Mouse (Mus musculus) monocyte, adult 2 months (primary cell): ENCODE data around the gene Sdhb.

Source experiments
- DNase-seq, 2 experiments: peaks; one replicate each; pipeline ENCODE4 v3.0.0; 2022; ENCODE audit warnings: low spot score in 2 of 2, low read depth in 1 of 2

The Sdhb gene

DNA sequence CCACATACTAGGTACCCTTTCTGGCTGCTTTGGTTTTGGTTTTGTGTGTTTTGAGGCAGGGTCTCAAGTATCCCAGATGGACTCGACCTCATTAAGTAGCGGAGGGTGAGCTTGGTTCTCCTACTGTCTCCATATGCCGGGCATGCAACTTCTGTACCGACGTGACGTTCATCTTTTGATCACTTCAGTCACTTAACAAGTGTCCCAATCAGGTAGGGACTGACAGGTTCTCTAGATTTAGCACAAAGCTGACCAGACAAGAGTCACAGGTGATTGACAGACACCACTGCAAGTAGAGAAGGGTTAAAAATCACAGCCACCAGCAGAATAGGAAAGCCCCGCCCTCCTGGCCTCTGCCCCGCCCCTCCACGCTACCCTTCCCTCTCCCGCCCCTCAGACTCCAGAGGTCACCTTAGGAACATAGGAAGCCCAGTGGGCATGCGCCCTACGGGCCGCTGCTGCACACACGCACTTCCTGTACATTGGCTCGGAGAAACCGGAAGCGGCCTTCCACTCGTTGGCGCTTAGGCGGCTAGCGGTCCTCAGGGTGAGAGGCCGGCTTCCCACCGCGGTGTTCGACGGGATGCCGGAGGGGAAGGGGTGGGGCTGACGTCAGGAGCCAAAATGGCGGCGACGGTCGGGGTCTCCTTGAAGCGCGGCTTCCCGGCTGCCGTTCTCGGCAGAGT is at the start of gene Sdhb:
TSS of gene Sdhb (plus strand) at position 423 of the 686 bp plus-strand sequence.
- DNase-seq = peak; percentile 90 to 94

DNA sequence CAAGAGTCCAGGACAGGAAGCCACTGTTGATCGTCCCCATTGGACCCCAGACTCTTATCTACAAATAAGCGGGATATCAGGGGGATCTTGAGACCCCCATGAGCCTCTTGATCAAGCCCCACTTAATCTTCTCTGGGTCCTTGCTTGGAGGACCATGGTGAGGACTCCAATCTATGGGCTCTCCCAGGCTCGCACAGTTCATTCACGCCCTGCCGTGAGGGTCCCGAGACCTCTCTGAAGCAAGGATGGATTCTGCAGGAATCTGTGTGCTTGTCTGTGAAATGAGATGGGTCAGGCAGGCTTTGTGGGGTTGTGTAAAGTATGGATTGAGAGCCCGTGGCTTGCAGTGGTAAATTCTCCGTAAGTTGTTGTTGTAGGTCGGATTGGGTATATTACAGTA is 49.6 kb upstream of the Sdhb start:
- DNase-seq = no peak

DNA sequence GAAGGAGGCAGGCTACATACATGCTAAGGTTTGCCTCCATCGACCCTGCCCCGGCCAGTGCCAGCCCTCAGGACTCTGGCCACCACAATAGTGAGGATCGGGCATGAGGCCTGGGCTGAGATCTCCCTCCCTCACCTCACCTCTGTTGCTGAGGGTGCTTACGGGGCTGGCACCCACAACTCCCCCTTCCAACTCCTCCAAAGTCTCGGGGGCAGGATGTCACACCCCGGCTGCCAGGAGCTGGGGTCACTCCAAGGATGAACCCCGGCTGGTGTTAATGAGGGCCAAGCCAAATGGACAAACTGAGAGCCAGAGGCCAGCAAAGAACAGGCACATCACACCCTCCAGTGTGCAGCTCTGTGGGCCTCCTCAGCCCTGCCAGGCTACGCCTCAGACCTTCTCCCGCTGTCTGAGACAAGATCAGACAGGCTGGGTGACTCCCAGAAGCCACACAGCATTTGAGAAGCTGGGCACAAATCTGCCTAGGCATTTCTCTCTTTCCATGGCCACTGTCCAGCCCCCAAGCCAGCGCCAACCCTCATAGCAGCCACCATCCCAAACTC is 48.7 kb upstream of the Sdhb start:
- DNase-seq = no peak

DNA sequence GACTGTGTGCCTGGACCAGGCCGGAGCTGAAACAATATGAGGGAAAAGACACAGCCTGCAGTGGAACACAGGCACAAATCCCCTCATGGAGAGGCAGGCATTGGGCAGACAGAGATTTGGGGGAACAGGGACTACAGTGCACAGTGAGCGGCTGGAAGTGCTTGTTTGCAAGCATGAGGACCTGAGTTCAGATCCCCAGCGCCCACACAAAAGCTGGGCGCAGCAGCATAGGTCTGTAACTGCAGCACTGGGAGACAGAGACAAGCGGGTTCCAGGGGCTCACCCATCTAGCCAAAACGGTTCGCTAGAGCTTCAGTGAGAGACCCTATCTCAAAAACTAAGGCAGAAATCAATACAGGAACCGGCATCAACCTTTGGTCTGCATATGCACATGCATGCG is 47.4 kb upstream of the Sdhb start:
- no peak for DNase-seq

DNA sequence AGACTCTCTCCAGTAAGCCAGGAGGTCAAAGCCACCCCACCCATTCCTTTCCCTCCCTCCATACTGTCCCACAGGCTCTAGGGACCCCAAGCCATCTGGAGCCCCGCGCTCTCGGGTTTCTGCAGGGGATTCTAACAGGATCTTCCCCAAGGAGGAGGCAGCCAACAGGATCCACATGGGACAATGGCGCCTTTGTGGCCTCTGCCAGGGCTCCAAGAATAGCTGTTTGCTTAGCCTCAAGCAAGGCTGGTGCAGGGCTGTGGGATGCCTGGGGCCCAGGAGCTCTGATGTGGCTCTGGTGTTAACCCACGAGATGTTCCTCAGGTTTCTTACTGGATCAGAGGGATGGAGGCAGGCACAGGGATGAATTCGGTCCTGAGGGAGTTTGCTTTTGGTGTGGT is 46.3 kb upstream of the Sdhb start:
- DNase-seq = no peak

DNA sequence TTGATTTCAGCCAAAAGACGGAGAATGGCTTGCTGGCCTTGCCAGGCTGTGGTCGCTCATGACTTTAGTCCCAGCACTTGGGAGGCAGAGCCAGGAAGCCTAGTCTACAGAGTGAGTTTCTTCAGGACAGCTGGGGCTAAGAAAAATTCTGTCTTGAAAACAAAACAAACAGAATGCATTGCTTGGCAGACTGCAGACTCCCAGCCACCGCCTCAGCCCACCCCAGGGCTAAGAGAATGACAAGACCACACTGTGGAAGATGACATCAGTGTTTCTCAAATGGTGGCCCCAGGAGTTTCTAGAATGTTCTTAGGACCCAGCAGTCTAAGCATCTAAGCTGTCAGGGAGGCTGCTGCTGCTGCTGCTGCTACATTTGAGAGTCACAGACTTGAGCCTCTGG is 45.8 kb upstream of the Sdhb start:
- no peak for DNase-seq

DNA sequence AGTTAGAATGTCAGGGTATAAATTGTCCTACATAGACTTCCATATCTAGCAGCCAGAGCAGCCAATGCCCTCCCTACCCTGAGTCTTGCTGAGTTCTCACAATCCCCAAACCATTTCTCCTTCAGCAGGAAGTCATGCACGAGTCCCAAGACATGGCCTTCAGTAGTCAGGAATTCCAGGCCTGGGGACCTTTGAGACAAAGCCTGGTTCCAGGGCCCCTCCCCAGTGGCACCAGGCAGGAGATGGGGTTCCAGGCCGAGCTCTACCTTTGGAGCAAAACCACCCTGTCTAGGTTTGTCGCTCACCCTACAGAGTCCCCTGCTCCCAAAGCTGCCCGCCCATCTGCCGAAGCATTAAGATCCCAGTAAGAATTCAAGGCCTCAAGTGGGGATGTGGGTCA is 44.7 kb upstream of the Sdhb start:
- DNase-seq = no peak

DNA sequence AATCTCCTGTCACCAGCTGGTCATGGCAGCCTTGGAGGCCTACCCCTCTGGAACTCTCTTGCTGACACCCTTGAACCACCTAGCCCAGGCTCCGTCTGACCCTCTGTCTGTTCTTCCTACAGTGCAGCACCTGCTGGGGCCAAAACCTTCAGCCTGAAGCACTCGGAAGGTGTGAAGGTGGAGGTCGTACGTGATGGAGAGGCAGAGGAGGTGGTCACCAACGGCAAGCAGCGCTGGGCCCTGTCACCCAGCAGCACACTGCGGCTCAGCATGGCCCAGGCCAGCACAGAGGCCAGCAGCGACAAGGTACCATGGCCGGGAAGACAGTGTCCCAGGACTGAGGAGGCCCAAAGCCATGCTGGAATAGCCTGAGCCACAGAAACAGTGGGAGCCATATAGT is 43.6 kb upstream of the Sdhb start:
- DNase-seq = no peak

DNA sequence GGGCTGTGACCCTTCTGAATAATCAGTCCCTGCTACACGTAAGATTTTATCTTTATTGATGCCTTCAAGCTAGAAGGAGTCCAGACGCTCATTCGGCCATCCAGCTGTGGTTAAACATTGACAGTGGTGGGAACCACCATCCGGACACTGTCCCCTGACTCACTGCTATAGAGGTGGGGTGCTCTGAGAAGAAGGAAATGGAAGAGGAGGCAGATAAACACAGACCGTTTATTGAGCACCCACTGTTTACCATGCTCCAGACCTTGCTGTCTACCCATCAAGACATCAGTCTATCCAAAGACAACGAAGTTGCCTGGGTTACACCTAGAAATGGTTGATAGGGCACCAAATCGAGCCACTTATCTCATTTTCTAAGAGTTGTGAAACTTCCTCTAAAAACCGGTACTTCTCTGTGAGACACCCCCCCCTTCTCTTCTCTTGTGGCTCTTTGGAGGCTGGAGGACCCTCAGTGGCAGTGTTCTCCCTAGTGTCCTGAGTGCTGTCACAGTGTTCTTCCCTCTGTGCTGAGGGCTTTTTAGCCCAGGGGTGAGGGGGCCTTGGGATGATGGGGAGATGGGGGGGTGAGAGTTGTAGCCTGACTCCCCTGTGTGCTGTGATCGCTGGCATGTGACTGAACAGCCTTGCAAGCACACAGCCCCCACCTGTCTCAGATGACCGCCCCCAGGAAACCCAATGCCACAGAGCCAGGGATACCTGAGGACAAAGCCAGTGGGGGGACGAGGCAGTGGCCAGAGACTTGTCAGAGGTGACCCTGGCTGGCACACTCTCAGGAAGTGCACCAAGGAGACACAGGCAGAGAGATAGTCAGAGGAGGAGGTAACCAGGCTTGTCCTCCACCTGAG is 40.8 kb upstream of the Sdhb start:
- DNase-seq = no peak

DNA sequence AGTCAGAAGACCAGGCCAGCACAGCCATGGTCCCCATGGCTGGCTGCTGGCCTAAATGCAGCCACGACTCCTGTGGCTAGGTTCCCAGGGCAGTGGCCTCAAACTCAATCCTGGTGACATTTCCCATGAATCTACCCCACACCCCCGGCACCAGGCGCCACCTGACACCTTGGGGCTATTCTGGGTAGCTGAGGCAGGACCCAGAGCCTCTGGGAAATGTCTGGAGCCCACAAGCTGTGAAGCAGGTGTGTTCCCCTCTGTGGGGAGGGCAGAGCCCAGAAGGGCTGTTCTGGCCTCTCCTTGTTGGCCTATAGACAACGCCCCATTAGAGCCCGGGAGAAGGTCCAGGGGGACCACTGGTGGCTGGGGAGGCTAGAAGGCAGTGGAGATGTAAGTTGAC is 38.5 kb upstream of the Sdhb start:
- DNase-seq = no peak

DNA sequence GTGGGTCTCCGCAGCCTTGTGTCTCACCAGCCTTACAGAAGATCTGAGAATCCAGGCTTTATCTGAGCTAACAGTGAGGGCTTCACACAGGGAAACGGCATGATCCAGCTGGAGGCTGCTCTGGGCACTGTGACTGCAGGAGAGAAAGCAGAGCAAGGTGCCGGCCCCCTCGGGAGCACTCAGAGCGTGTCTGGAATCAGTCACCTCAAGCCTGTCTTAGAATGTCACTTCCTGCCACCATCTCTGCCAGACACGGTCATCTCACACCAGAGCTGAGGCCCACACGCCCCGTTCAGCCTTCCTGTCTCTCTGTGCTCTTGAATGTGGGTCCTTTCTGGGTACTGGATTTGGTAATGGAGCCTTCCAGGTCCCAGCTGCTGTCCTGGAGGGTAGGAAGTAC is 35.4 kb upstream of the Sdhb start:
- DNase-seq = no peak

DNA sequence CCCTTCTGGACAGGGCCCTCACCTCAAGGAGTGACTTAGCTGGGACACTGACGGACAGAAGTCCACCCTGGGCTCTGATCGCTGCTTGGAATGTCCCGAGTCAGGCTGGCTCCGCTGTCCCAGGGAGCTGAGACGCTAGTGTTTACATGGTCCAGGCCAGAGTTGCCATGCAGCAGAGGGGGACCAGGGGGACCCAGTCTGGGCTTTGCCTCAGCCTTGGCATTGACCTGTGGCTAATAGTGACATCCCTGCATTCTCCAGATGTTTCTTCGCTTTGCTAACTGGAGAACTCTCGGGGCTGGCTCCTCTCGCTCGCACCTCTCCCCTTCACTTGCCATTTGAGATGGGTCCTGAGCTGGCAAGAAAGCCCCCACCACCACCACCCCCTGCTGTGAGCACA is 32.7 kb upstream of the Sdhb start:
- no peak for DNase-seq

DNA sequence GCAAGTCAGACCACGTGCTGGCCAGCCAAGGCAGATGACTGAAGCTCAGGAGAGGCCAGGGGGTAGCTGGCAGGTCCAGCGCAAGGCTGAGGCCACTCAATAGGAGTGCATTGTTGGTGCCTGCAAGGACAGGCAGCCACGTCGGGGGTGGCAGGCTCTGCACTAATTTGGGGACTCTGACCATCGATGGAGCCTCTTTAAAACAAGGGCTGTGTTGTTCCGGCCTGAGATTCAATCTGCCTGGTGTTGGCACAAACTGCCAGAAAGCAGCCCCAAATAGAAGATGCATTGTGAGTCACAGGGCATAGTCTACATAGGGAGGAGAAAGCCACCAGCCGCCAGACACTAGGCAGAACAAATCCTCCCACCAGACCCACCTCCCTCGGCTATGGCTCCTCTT is 31.3 kb upstream of the Sdhb start:
- DNase-seq = no peak

DNA sequence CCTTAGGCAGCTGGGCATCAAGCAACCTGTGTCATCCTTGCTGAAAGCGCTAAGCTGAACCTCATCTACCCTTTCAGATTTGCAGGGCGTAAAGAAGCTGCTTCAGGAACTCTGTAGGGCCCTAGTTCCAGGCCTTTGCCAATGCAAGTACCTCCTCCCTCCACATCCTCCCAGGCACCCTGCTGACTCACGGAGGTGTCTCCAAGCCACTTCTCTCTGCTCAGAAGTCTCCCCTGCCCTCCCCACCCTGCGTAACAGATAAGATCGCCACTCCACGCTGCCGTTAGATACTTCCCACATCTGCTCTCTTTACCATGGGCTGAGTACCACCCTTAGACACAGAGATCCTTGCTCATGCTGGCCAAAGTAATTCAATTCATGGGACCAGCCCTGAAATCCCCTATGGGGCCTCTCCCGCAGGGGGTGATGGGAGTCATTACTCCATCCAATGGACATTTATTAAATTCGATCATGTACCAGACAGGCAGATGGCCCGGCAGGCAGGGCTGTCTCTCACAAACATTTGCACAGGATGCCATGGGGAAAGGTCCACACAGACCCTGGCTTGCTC is 30.0 kb upstream of the Sdhb start:
- no peak for DNase-seq

DNA sequence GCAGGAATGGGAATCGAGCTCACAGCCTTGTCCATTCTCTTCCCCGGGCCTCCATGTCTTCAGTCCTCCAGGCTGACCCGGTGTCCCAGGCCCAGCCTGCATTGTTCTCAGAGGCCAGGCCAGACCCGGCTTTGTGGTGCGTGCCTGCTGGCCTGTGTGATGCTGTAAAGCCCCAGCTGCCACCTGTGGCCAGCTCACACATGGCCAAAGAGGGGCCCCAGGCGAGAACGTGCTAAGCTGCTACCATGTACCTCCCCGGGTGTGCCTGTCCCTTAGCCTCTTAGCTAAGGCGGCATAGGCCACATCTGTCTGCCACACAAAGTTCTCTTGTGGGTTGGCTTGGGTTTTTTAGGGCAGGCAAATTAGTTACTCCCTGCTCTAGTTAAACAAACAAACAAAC is 25.4 kb upstream of the Sdhb start:
- no peak for DNase-seq

DNA sequence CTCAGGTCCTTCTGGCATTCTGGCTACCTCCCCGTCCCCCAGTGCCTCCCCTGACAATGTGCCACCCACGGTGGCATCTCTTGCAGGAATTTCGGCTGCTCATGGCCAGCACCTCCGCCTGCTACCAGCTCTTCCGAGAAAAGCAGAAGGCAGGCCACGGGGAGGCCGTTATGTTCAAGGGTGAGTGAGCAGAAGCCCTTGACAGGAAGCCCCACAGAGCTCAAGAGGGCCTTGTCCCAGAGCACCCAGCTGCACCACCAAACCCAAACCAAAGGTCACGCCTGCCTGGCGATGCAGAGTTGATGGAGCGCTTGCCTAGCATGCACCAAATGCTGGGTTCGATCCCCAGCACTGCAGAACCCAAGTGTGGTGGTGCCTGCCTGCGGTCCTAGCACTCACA is 16.6 kb upstream of the Sdhb start:
- no peak for DNase-seq

DNA sequence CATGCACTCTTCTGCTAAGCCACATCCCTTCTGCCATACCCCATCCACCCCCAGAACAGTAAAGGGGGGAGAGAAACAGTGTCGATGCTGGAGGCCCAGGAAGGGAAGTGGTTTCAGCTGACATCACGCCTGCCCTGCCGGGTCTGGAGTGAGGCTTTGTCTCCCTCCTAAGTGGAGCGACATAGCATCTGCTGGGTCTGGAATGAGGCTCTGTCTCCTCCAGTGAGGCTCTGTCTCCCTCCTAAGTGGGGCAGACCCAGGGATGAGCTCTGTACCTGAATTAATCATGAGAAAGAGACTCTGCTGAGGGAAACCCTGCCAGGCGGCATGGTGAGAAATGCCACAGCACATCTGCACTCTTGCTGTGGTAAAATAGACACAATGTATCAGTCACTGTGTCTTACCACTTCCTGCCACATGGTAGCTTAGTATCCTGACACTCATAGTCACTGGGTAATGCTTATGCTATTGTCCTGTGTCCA is 16.0 kb upstream of the Sdhb start:
- DNase-seq = peak in 1 of 2 experiments; percentile 42

DNA sequence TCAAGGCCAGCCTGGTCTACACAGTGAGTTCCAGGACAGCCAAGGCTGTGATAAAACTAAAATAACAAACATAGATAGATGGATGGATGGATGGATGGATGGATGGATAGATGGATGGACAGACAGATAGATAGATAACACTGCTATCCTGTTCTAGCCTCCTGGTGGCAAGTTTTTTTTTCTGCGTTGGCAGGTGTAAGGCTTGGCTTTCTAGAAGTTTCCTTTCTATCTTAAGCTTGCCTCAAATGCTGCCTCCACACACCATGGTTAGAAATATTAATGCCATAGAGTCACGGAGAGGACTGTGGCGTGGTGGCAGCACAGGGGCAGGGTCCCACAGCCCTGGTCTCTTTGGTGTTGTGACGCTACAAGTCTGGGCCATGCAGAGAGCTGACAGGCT is 15.4 kb upstream of the Sdhb start:
- no peak for DNase-seq

DNA sequence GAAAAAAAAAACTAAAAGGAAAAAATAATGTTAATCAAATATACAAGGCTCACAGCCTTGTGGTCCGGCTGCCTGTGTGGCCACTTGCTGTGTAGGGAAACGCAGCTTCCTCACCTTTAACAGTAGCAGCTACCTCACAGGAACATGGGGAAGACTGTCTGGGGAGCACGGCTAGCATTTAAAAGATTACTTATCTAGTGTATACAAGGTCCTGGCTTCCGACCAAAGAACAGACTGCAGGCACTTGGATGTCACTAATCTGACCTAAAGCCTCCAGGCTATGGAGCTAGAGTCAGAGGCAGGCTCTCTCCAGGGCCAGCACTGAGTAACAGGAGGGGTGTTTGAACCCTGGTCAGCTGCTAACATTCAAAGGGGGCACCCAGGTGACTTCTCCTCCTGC is 15.0 kb upstream of the Sdhb start:
- DNase-seq = no peak

DNA sequence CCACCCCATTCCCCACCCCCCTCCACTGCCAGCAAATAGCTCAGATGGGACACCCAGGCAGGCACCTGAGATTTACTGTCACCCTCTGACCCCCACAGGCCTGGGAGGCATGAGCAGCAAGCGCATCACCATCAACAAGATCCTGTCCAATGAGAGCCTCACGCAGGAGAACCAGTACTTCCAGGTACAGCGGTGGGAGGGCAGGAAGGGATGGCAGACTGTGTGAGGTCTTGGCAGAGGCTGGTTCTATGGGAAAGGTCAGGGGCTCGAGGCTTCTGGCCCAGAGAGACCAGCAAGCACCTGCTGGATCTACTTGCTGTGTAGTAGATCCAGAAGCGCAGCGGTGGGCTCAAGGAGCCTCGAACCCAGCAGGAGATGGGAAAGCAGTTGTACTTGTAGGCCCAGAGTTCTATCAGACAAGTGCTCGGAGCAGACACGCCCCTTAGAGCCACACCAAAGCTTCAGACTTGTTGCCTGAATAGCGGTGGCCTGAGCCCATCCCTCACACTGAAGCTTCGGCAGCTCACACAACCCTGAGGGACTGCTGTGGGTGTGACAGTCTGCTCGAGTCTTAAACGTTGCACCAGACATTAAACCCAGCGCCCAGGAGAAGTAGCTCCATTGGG is 14.3 kb upstream of the Sdhb start:
- DNase-seq = no peak
